Mouse (Mus musculus): ENCODE measurements around the gene Crybg2. TPM values are rescaled to one million over a fixed set of nuclear protein-coding genes. Genes with fewer than 3 reads are reported as not detected.
A peak's percentile ranks its signal among the peaks of the same experiment; 100 is the strongest.

Crybg2 gene
- polyA plus RNA-seq, 1 experiment, result 92.5 TPM

GRCm38 (mm10) chr4:134121571-134121970 lies 61.0 kb downstream of the Crybg2 start:
- TF ChIP-seq POLR2A (IDR thresholded peaks at IDR 0.05; ENCODE audit: low read depth, low read length) (no peak), CTCF (IDR thresholded peaks at IDR 0.05; ENCODE audit: extremely low read depth, insufficient read length, insufficient replicate concordance, low read depth, low read length) (no peak)
- Histone ChIP-seq H3K36me3 (ENCODE audit: control insufficient read depth, insufficient read depth, low read length) (0 out of 2 replicates have a peak, but pooled peaks cover 3% of the 10 kb centered on the region), H3K27me3 (ENCODE audit: control insufficient read depth, insufficient read depth, low read length) (no peaks in the 10 kb centered on the region; the same call in 1 of the 2 replicates), H3K27ac (ENCODE audit: insufficient read depth, low read depth, low read length) (peak overlapping the region; percentile 56), H3K4me3 (ENCODE audit: low read depth, low read length) (no peak overlapping the region), H3K4me1 (ENCODE audit: control insufficient read depth, insufficient read depth, insufficient read length, low read length) (peaks cover 47% of the 10 kb centered on the region)
- WGBS, result 75% methylated on average over 4 of the region's 4 CpGs

GRCm38 (mm10) chr4:134122281-134122680 lies 61.7 kb downstream of the Crybg2 start:
- Histone ChIP-seq H3K4me1 (ENCODE audit: control insufficient read depth, insufficient read depth, insufficient read length, low read length) (peaks cover 51% of the 10 kb centered on the region), H3K27me3 (ENCODE audit: control insufficient read depth, insufficient read depth, low read length) (no peaks in the 10 kb centered on the region; the same call in 1 of the 2 replicates), H3K27ac (ENCODE audit: insufficient read depth, low read depth, low read length) (no peak overlapping the region; the same call in 1 of the 2 replicates), H3K4me3 (ENCODE audit: low read depth, low read length) (no peak overlapping the region), H3K36me3 (ENCODE audit: control insufficient read depth, insufficient read depth, low read length) (0 out of 2 replicates have a peak, but pooled peaks cover 3% of the 10 kb centered on the region)
- TF ChIP-seq CTCF (IDR thresholded peaks at IDR 0.05; ENCODE audit: extremely low read depth, insufficient read length, insufficient replicate concordance, low read depth, low read length) (no peak), POLR2A (IDR thresholded peaks at IDR 0.05; ENCODE audit: low read depth, low read length) (no peak)
- 16% methylated on average over 3 of the region's 3 CpGs for WGBS

- 0 out of 2 replicates have a peak, but pooled peaks cover 3% of the 10 kb centered on the region for H3K36me3 ChIP-seq (ENCODE audit: control insufficient read depth, insufficient read depth, low read length)
- H3K4me3 ChIP-seq (ENCODE audit: low read depth, low read length), result no peak overlapping the region
- H3K27ac ChIP-seq (ENCODE audit: insufficient read depth, low read depth, low read length), result no peak overlapping the region
- WGBS, result 96% methylated on average over 6 of the region's 6 CpGs
- H3K4me1 ChIP-seq (ENCODE audit: control insufficient read depth, insufficient read depth, insufficient read length, low read length), result peaks cover 51% of the 10 kb centered on the region
- no peaks in the 10 kb centered on the region; the same call in 1 of the 2 replicates for H3K27me3 ChIP-seq (ENCODE audit: control insufficient read depth, insufficient read depth, low read length)
- no peak for TF ChIP-seq POLR2A (IDR thresholded peaks at IDR 0.05; ENCODE audit: low read depth, low read length)
- TF ChIP-seq CTCF (IDR thresholded peaks at IDR 0.05; ENCODE audit: extremely low read depth, insufficient read length, insufficient replicate concordance, low read depth, low read length), result no peak
These were observed 62.5 kb downstream of the Crybg2 start for GRCm38 (mm10) chr4:134123147-134123546.

GRCm38 (mm10) chr4:134123680-134124551 lies 63.3 kb downstream of the Crybg2 start:
- H3K27ac ChIP-seq (ENCODE audit: insufficient read depth, low read depth, low read length), result no peak overlapping the region
- 0 out of 2 replicates have a peak, but pooled peaks cover 3% of the 10 kb centered on the region for H3K36me3 ChIP-seq (ENCODE audit: control insufficient read depth, insufficient read depth, low read length)
- no peaks in the 10 kb centered on the region; the same call in 1 of the 2 replicates for H3K27me3 ChIP-seq (ENCODE audit: control insufficient read depth, insufficient read depth, low read length)
- no peak overlapping the region for H3K4me3 ChIP-seq (ENCODE audit: low read depth, low read length)
- 24% methylated on average over 17 of the region's 17 CpGs for WGBS
- TF ChIP-seq POLR2A (IDR thresholded peaks at IDR 0.05; ENCODE audit: low read depth, low read length) (0 out of 2 replicates have a peak, but pooled peaks have one; percentile 25), CTCF (IDR thresholded peaks at IDR 0.05; ENCODE audit: extremely low read depth, insufficient read length, insufficient replicate concordance, low read depth, low read length) (peak; percentile 91)
- H3K4me1 ChIP-seq (ENCODE audit: control insufficient read depth, insufficient read depth, insufficient read length, low read length), result peaks cover 50% of the 10 kb centered on the region

GRCm38 (mm10) chr4:134125383-134126060 lies 64.9 kb downstream of the Crybg2 start:
- TF ChIP-seq POLR2A (IDR thresholded peaks at IDR 0.05; ENCODE audit: low read depth, low read length) (no peak), CTCF (IDR thresholded peaks at IDR 0.05; ENCODE audit: extremely low read depth, insufficient read length, insufficient replicate concordance, low read depth, low read length) (no peak)
- Histone ChIP-seq H3K36me3 (ENCODE audit: control insufficient read depth, insufficient read depth, low read length) (0 out of 2 replicates have a peak, but pooled peaks cover 4% of the 10 kb centered on the region), H3K27me3 (ENCODE audit: control insufficient read depth, insufficient read depth, low read length) (no peaks in the 10 kb centered on the region; the same call in 1 of the 2 replicates), H3K27ac (ENCODE audit: insufficient read depth, low read depth, low read length) (no peak overlapping the region), H3K4me3 (ENCODE audit: low read depth, low read length) (no peak overlapping the region), H3K4me1 (ENCODE audit: control insufficient read depth, insufficient read depth, insufficient read length, low read length) (peaks cover 49% of the 10 kb centered on the region)
- 91% methylated on average over 15 of the region's 15 CpGs for WGBS

- 92% methylated on average over 21 of the region's 21 CpGs for WGBS
- 0 out of 2 replicates have a peak, but pooled peaks cover 5% of the 10 kb centered on the region for H3K36me3 ChIP-seq (ENCODE audit: control insufficient read depth, insufficient read depth, low read length)
- no peak overlapping the region for H3K4me3 ChIP-seq (ENCODE audit: low read depth, low read length)
- no peaks in the 10 kb centered on the region for H3K27me3 ChIP-seq (ENCODE audit: control insufficient read depth, insufficient read depth, low read length)
- H3K27ac ChIP-seq (ENCODE audit: insufficient read depth, low read depth, low read length), result no peak overlapping the region
- TF ChIP-seq POLR2A (IDR thresholded peaks at IDR 0.05; ENCODE audit: low read depth, low read length), result no peak
- no peak for TF ChIP-seq CTCF (IDR thresholded peaks at IDR 0.05; ENCODE audit: extremely low read depth, insufficient read length, insufficient replicate concordance, low read depth, low read length)
- peaks cover 46% of the 10 kb centered on the region for H3K4me1 ChIP-seq (ENCODE audit: control insufficient read depth, insufficient read depth, insufficient read length, low read length)
These were observed 65.9 kb downstream of the Crybg2 start for GRCm38 (mm10) chr4:134126300-134127120.
